Mouse (Mus musculus) CH12.LX (cell line): ENCODE results near the gene Ptchd3. TPM values are rescaled to one million over a fixed set of nuclear protein-coding genes. Genes with fewer than 3 reads are reported as not detected.

ENCODE experiments used
- DNase-seq: peaks from one replicate; pipeline ENCODE4 v3.0.0-alpha.2; 2013; ENCODE audit errors: extremely low read depth
- H3K27ac ChIP-seq: 2 replicates; pipeline ENCODE4 v1.5.1; 2012; ENCODE audit warnings: low read depth, mild to moderate bottlenecking, control low read depth, moderate library complexity; ENCODE audit not compliant: insufficient read depth
- H3K27me3 ChIP-seq: replicated peaks from 2 replicates; pipeline ENCODE3; 2012; ENCODE audit warnings: inconsistent platforms
- H3K36me3 ChIP-seq, 2 experiments: replicated peaks in 1 of 2; 2 replicates each; pipeline versions ENCODE3 to v1.6.1; 2012; ENCODE audit warnings: inconsistent platforms in 1 of 2, low read length in 1 of 2, mild to moderate bottlenecking in 1 of 2, mixed read lengths in 1 of 2, moderate library complexity in 1 of 2; ENCODE audit not compliant: control insufficient read depth in 1 of 2, insufficient read depth in 1 of 2
- H3K4me1 ChIP-seq, 2 experiments: 2 replicates each; pipeline ENCODE4 v1.6.1; 2012; ENCODE audit warnings: inconsistent platforms in 1 of 2, moderate library complexity in 1 of 2; ENCODE audit not compliant: insufficient read depth in 2 of 2, control insufficient read depth in 1 of 2
- H3K4me2 ChIP-seq: 2 replicates; pipeline ENCODE4 v1.6.1; 2012; ENCODE audit warnings: low read depth, mild to moderate bottlenecking, control low read depth; ENCODE audit not compliant: poor library complexity, insufficient read depth, severe bottlenecking
- H3K4me3 ChIP-seq, 3 experiments: fragments of 150-350 bp in 1 of 3; sonication (generic) in 1 of 3; replicated peaks in 1 of 3; 2 replicates each; pipeline versions ENCODE3 to v1.5.1; 2011 to 2012; ENCODE audit warnings: low read depth in 2 of 3, low read length in 2 of 3, mild to moderate bottlenecking in 2 of 3, moderate library complexity in 2 of 3, control low read depth in 1 of 3, improper control_type of control experiment in 1 of 3, inconsistent platforms in 1 of 3, mixed read lengths in 1 of 3; ENCODE audit not compliant: poor library complexity in 1 of 3
- H3K79me2 ChIP-seq: replicated peaks from 2 replicates; pipeline ENCODE4 v1.6.1; 2012; ENCODE audit warnings: mild to moderate bottlenecking, moderate library complexity; ENCODE audit not compliant: control insufficient read depth, poor library complexity, insufficient read depth, severe bottlenecking; ENCODE audit errors: extremely low read depth
- H3K9ac ChIP-seq: 2 replicates; pipeline ENCODE4 v1.6.1; 2012; ENCODE audit warnings: low read depth, mild to moderate bottlenecking, control low read depth, moderate library complexity; ENCODE audit not compliant: insufficient read depth
- H3K9me3 ChIP-seq: replicated peaks from 2 replicates; pipeline ENCODE3; 2012; ENCODE audit warnings: low read length, inconsistent platforms, mixed read lengths
- CHD2 ChIP-seq: IDR thresholded peaks from 2 replicates; pipeline ENCODE4 v1.6.1; 2011; ENCODE audit warnings: low read length, improper control_type of control experiment
- CTCF ChIP-seq, 2 experiments: IDR thresholded peaks in 1 of 2; conservative IDR thresholded peaks in 1 of 2; 2 replicates each; pipeline ENCODE4 v1.5.1; 2011 to 2012; ENCODE audit warnings: low read depth in 2 of 2, low read length in 2 of 2, improper control_type of control experiment in 1 of 2, inconsistent platforms in 1 of 2, mild to moderate bottlenecking in 1 of 2, moderate library complexity in 1 of 2
- E2F4 ChIP-seq: IDR thresholded peaks from 2 replicates; pipeline ENCODE4 v1.6.1; 2011; ENCODE audit warnings: low read depth, low read length, improper control_type of control experiment; ENCODE audit not compliant: insufficient replicate concordance
- ELF1 ChIP-seq: IDR thresholded peaks from 2 replicates; pipeline ENCODE4 v1.6.1; 2014; ENCODE audit warnings: low read depth, mild to moderate bottlenecking, inconsistent platforms, low read length, improper control_type of control experiment
- EP300 ChIP-seq: IDR thresholded peaks from 2 replicates; pipeline ENCODE4 v1.6.1; 2011; ENCODE audit warnings: low read length, improper control_type of control experiment
- GABPA ChIP-seq: IDR thresholded peaks from 2 replicates; pipeline ENCODE4 v1.6.1; 2012; ENCODE audit warnings: low read depth, low read length, improper control_type of control experiment, inconsistent platforms; ENCODE audit not compliant: insufficient replicate concordance
- IRF4 ChIP-seq: IDR thresholded peaks from 2 replicates; pipeline ENCODE4 v1.6.1; 2014; ENCODE audit warnings: low read depth, mild to moderate bottlenecking, inconsistent platforms, low read length, improper control_type of control experiment
- MAFK ChIP-seq: IDR thresholded peaks from 2 replicates; pipeline ENCODE4 v1.6.1; 2011; ENCODE audit warnings: low read length, improper control_type of control experiment; ENCODE audit not compliant: insufficient replicate concordance
- MXI1 ChIP-seq: IDR thresholded peaks from 2 replicates; pipeline ENCODE4 v1.6.1; 2011; ENCODE audit warnings: mild to moderate bottlenecking, low read depth, low read length, improper control_type of control experiment
- MYC ChIP-seq: IDR thresholded peaks from 2 replicates; pipeline ENCODE4 v1.6.1; 2011; ENCODE audit warnings: low read depth, mild to moderate bottlenecking, improper control_type of control experiment, low read length
- NELFE ChIP-seq: IDR thresholded peaks from 2 replicates; pipeline ENCODE4 v1.6.1; 2011; ENCODE audit warnings: low read depth, low read length, improper control_type of control experiment
- NRF1 ChIP-seq: IDR thresholded peaks from 2 replicates; pipeline ENCODE4 v1.6.1; 2014; ENCODE audit warnings: low read depth, mild to moderate bottlenecking, inconsistent platforms, low read length, improper control_type of control experiment, moderate library complexity
- PAX5 ChIP-seq: IDR thresholded peaks from 2 replicates; pipeline ENCODE4 v1.6.1; 2012; ENCODE audit warnings: low read length, inconsistent platforms, mixed read lengths
- POLR2A ChIP-seq: IDR thresholded peaks from 2 replicates; pipeline ENCODE4 v1.6.1; 2011; ENCODE audit warnings: low read depth, mild to moderate bottlenecking, improper control_type of control experiment, low read length
- POLR2AphosphoS2 ChIP-seq: IDR thresholded peaks from 2 replicates; pipeline ENCODE4 v1.6.1; 2011; ENCODE audit warnings: low read depth, low read length, improper control_type of control experiment
- RAD21 ChIP-seq: IDR thresholded peaks from 2 replicates; pipeline ENCODE4 v1.6.1; 2011; ENCODE audit warnings: low read depth, mild to moderate bottlenecking, low read length, improper control_type of control experiment, moderate library complexity
- RCOR1 ChIP-seq: conservative IDR thresholded peaks from 2 replicates; pipeline ENCODE4 v1.6.1; 2012; ENCODE audit warnings: low read depth, mild to moderate bottlenecking, inconsistent platforms, low read length, improper control_type of control experiment
- SIN3A ChIP-seq: IDR thresholded peaks from 2 replicates; pipeline ENCODE4 v1.6.1; 2012; ENCODE audit warnings: low read length, improper control_type of control experiment, inconsistent platforms
- SMC3 ChIP-seq: IDR thresholded peaks from 2 replicates; pipeline ENCODE4 v1.6.1; 2011; ENCODE audit warnings: low read depth, low read length, improper control_type of control experiment
- TBP ChIP-seq: conservative IDR thresholded peaks from 2 replicates; pipeline ENCODE4 v1.6.1; 2011; ENCODE audit warnings: low read depth, low read length, improper control_type of control experiment
- TCF12 ChIP-seq: IDR thresholded peaks from 2 replicates; pipeline ENCODE4 v1.6.1; 2014; ENCODE audit warnings: low read depth, mild to moderate bottlenecking, inconsistent platforms, low read length, improper control_type of control experiment
- UBTF ChIP-seq: IDR thresholded peaks from 2 replicates; pipeline ENCODE4 v1.6.1; 2012; ENCODE audit warnings: low read depth, mild to moderate bottlenecking, inconsistent platforms, low read length, improper control_type of control experiment, moderate library complexity
- USF2 ChIP-seq: conservative IDR thresholded peaks from 2 replicates; pipeline ENCODE4 v1.6.1; 2011; ENCODE audit warnings: low read depth, low read length, improper control_type of control experiment
- ZC3H11A ChIP-seq: IDR thresholded peaks from 2 replicates; pipeline ENCODE4 v1.6.1; 2012; ENCODE audit warnings: low read depth, mild to moderate bottlenecking, inconsistent platforms, low read length, improper control_type of control experiment
- ZNF384 ChIP-seq: IDR thresholded peaks from 2 replicates; pipeline ENCODE4 v1.6.1; 2012; ENCODE audit warnings: low read depth, low read length, improper control_type of control experiment, inconsistent platforms
- dilution Hi-C: fragments of 300-500 bp; cut with MboI; formaldehyde crosslinking; loops from 2 replicates; pipeline ENCODE4 v1.14.3; 2020; ENCODE audit warnings: low sequenced_read_pairs; ENCODE audit not compliant: extremely low pct_unique_long_range_greater_than_20kb, extremely low pct_ligation_motif_present
- in situ Hi-C: fragments of 300-500 bp; cut with MboI; formaldehyde crosslinking; loops from 3 replicates; pipeline ENCODE4 v1.14.3; 2019; ENCODE audit warnings: low sequenced_read_pairs, low pct_ligation_motif_present, low pct_unique_long_range_greater_than_20kb, mixed read lengths
- polyA plus RNA-seq: library from polyadenylated mRNA; unstranded; fragments of >175 nt; gene quantifications from 2 replicates; pipeline ENCODE4 v1.2.1, GENCODE M21; 2012; ENCODE audit warnings: low read depth; ENCODE audit not compliant: insufficient read length
- total RNA-seq, 2 experiments: library from RNA; depleted of rRNA; stranded (reverse); fragments of 300-350 nt in 1 of 2; fragments of >200 nt in 1 of 2; gene quantifications; 2 replicates each; pipeline ENCODE4 v1.2.3; 2012 to 2014

Ptchd3 gene
- total and polyA plus RNA-seq, 3 experiments, result not detected

DNA sequence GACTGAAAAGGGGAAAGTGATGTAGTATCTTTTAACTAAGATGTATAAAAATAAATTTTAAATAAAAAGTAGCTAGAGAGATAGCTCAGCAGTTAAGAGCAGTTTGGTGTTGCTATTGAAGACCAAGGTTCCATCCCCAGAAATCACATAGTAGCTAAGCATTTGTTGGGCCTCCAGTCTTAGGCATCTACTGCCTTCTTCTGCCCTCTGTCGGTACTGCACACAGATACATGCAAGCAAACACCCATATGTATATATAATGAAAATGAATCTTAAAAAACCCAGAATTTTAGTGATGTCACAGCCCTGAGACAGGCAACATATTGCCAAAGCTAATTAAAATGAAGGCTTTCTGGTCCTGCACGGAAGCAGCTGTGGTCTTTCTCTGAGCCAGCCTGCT, 15.9 kb downstream of the Ptchd3 start:
- peak; percentile 31 for DNase-seq
- H3K4me3 ChIP-seq, result no peak overlapping the region
- dilution Hi-C loops (no loop called here), in situ Hi-C loops (no loop called here)
- H3K4me2 ChIP-seq, result no peak overlapping the region
- H3K27ac ChIP-seq, result no peak overlapping the region
- no peak overlapping the region for H3K9ac ChIP-seq
- no peaks in the 10 kb centered on the region for H3K36me3 ChIP-seq
- no peaks in the 10 kb centered on the region for H3K79me2 ChIP-seq
- H3K9me3 ChIP-seq, result peaks cover 6% of the 10 kb centered on the region
- TF ChIP-seq SMC3, result peak; percentile 46
- TF ChIP-seq RAD21, result peak; percentile 73
- peak; percentile 47 to 71 for TF ChIP-seq CTCF (conservative IDR thresholded peaks at IDR 0.05 in 1 of 2, IDR thresholded peaks at IDR 0.05 in 1 of 2; ENCODE audit: low read depth in 2 of 2, low read length in 2 of 2)
- no peak for TF ChIP-seq ZC3H11A
- peaks cover 2 to 7% of the 10 kb centered on the region in 2 experiments; a peak in 2 of 4 replicates for H3K4me1 ChIP-seq
- peaks cover 28% of the 10 kb centered on the region for H3K27me3 ChIP-seq

DNA sequence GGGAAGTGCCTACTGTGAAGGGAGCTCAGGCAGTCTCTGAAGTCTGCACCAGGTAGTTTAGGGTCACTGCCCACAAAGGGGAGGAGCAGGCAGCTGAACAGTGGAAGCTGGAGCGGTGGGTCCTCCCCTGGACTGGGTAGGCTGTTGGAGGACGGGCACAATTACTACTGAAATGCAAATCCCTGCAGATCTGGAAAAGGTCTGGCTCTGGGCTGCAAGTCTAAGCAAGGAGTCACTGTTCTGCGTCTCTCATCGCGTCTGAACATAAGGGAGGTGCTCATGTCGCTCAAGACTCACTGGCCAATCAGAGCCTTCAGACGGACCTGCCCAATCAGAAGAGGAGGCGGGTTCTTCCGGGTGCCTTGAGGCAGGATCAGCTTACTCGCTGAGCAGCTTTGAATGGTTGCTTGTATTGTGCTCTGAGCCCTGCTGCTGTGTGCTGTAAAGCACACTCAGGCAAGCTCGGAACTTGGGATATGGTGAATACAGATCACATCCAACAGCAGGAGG, 17.8 kb downstream of the Ptchd3 start:
- Histone ChIP-seq H3K36me3 (no peaks in the 10 kb centered on the region), H3K79me2 (no peaks in the 10 kb centered on the region), H3K4me1 (peaks cover 2 to 7% of the 10 kb centered on the region in 2 experiments; a peak in 2 of 4 replicates), H3K9ac (no peak overlapping the region), H3K4me2 (peak overlapping the region; percentile 27; the same call in 1 of the 2 replicates), H3K27ac (no peak overlapping the region), H3K27me3 (peaks cover 26% of the 10 kb centered on the region), H3K4me3 (peak overlapping the region; percentile 43 to 55 (median 46)), H3K9me3 (peaks cover 6% of the 10 kb centered on the region)
- DNase-seq, result peak; percentile 93
- no peak for TF ChIP-seq CTCF (conservative IDR thresholded peaks at IDR 0.05 in 1 of 2, IDR thresholded peaks at IDR 0.05 in 1 of 2; ENCODE audit: low read depth in 2 of 2, low read length in 2 of 2)
- peak; percentile 72 for TF ChIP-seq TBP
- no peak for TF ChIP-seq PAX5
- peak; percentile 64; the same call in 1 of the 2 replicates for TF ChIP-seq TCF12
- TF ChIP-seq ZC3H11A, result no peak
- 0 out of 2 replicates have a peak, but pooled peaks have one; percentile 52 for TF ChIP-seq POLR2AphosphoS2
- TF ChIP-seq RCOR1, result no peak
- TF ChIP-seq SIN3A, result no peak
- TF ChIP-seq ZNF384, result no peak
- no peak for TF ChIP-seq EP300
- no peak for TF ChIP-seq USF2
- no peak for TF ChIP-seq MXI1
- TF ChIP-seq E2F4, result no peak
- peak; percentile 90 for TF ChIP-seq ELF1
- no peak for TF ChIP-seq UBTF
- TF ChIP-seq POLR2A, result peak; percentile 89
- TF ChIP-seq MYC, result 0 out of 2 replicates have a peak, but pooled peaks have one; percentile 13
- no peak for TF ChIP-seq NRF1
- no peak for TF ChIP-seq GABPA
- 0 out of 2 replicates have a peak, but pooled peaks have one; percentile 12 for TF ChIP-seq IRF4
- TF ChIP-seq MAFK, result no peak
- TF ChIP-seq CHD2, result 0 out of 2 replicates have a peak, but pooled peaks have one; percentile 14
- TF ChIP-seq NELFE, result peak; percentile 73
- dilution Hi-C loops (no loop called here), in situ Hi-C loops (no loop called here)
